Mouse (Mus musculus) B cell, adult 62 days (primary cell): ENCODE measurements around the gene Bnipl. TPM values are rescaled to one million over a fixed set of nuclear protein-coding genes. Genes with fewer than 3 reads are reported as not detected.

Source experiments
- total RNA-seq: library from RNA; stranded (reverse); gene quantifications from 4 replicates; pipeline ENCODE4 v1.2.4, GENCODE M21; 2023

Bnipl gene
- total RNA-seq: not detected in 4 replicates

DNA sequence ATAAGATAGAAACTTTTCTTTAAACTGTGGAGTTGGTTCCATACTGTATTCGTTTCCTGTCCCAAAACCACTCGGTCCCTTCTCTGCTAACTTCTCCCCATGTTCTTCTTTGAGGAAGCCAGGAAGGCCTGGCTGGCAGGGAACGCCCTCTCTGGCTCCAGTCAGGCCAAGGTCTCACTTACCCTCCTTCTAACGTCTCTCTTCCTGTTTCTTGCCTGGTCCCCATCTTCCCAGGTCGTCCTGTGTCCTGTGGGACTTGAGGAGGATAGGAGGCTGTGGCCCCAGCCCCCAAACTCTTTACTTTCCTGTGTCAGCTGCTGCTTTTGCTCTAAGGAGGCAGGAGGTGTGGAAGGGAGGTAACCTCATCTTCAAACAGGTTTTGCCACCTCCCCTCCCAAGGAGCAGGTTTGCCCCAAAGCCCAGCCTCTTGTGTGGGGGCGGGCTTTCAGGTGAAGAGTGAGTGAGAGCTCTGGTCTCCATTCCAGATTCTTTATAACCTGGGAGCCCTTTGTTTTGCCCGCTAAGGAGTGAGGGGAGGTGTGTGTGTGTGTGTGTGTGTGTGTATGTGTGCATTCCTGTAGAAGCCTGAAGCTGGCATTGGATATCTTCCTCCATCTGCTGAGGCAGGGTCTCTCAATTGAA lies at the start of gene Bnipl:
TSS of gene Bnipl (minus strand) at position 411 of the 642 bp plus-strand sequence.

DNA sequence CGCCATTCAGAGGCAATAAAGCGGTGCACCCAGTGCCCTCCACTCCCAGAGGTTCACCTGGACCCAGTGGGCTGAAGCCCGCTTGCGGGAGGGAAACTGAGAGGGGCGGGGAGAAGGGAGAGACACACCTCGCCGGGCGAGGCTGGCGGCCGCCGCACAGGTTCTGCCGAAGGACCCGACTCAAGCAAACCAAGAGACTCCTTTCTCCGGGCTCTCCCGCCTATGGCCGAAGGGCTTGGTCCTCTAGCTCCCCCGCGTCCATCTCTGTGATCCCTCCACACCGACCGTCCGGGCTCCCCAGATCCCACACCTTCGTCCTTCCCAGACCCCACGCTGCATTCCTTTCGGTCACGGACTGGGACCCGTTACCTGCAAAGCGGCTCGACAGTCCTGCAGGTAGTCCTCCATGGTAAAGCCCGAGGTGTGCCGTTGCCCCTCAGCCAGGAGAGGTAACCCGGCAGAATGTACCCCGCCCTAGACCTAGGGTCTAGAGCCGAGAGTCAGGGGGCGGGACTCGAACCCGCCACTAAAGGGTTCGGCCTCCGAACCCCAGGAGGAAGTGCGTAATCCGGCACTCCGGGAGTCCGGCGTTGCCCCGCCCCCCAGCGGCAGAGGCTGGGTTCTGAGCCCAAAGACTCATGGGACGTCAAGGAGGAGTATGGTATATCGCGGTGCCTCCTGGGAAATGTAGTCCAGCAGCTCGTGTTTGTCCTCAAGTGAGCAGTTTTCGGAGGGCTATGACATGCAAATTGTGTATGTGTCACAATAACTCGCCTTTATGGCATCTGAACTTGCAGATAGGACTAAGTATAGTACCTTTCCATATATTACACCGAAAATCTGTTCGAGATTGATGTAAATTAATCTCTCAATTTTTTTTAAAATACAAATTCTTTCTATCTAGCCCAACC lies 30.5 kb upstream of the Bnipl start, which contains the start of the genes Mindy1 and Prune1:
TSS of gene Mindy1 (plus strand) at position 130 of the 911 bp plus-strand sequence.
TSS of gene Prune1 (minus strand) at position 861 of the 911 bp plus-strand sequence.

GRCm38 (mm10) chr3:95241498-95241897 lies 9.5 kb downstream of the Bnipl start, which contains the start of gene Gm128:
Gene Gm128 (minus strand): TSS chr3:95241598.

GRCm38 (mm10) chr3:95231298-95232221 lies 19.4 kb downstream of the Bnipl start, which contains the start of gene Mllt11:
Gene Mllt11 (minus strand): TSS chr3:95232171.

GRCm38 (mm10) chr3:95228148-95228893 lies 22.7 kb downstream of the Bnipl start, which contains the start of gene Cdc42se1:
Gene Cdc42se1 (plus strand): TSS chr3:95228732.

GRCm38 (mm10) chr3:95217255-95218134 lies 33.5 kb downstream of the Bnipl start, which contains the start of gene Gabpb2:
Gene Gabpb2 (minus strand): TSS chr3:95217916.

Other genes starting within 250 kb of the Bnipl start
- 48.1 to 60.2 TPM (median 52.1 TPM) in 4 replicates for gene Zfp687, start 235.7 kb downstream of the Bnipl start, total RNA-seq
- gene Psmd4, start 208.6 kb downstream of the Bnipl start, total RNA-seq: 111 to 141 TPM (median 125 TPM) in 4 replicates
- 33.8 to 38.5 TPM (median 35.8 TPM) in 4 replicates for gene Pip5k1a, start 144.3 kb downstream of the Bnipl start, total RNA-seq
- 49.9 to 62.3 TPM (median 55.4 TPM) in 4 replicates for gene Vps72, start 140.2 kb downstream of the Bnipl start, total RNA-seq
- gene Tmod4, start 126.7 kb downstream of the Bnipl start, total RNA-seq: 1.1 to 2.9 TPM (median 2.2 TPM) in 4 replicates
- 62.4 to 85.5 TPM (median 67.5 TPM) in 4 replicates for gene Scnm1, start 117.2 kb downstream of the Bnipl start, total RNA-seq
- gene Lysmd1, start 117.1 kb downstream of the Bnipl start, total RNA-seq: 5.7 to 6.9 TPM (median 6.4 TPM) in 4 replicates
- 21.7 to 31.8 TPM (median 29.5 TPM) in 4 replicates for gene Tnfaip8l2, start 108.8 kb downstream of the Bnipl start, total RNA-seq
- gene Sema6c, start 90.7 kb downstream of the Bnipl start, total RNA-seq: 0.37 to 2.0 TPM (median 1.5 TPM) in 3 of 4 replicates, not detected in the other
- gene Gabpb2, start 33.3 kb downstream of the Bnipl start, total RNA-seq: 76.5 to 77.1 TPM (median 76.8 TPM) in 4 replicates
- 183 to 200 TPM (median 191 TPM) in 4 replicates for gene Cdc42se1, start 22.5 kb downstream of the Bnipl start, total RNA-seq
- 5.0 to 8.0 TPM (median 6.1 TPM) in 4 replicates for gene Mllt11, start 19.0 kb downstream of the Bnipl start, total RNA-seq
- gene Gm128, start 9.6 kb downstream of the Bnipl start, total RNA-seq: not detected in 4 replicates
- gene Mindy1, start 30.2 kb upstream of the Bnipl start, total RNA-seq: 29.3 to 34.5 TPM (median 31.6 TPM) in 4 replicates
- 10.5 to 12.0 TPM (median 11.5 TPM) in 4 replicates for gene Prune1, start 30.9 kb upstream of the Bnipl start, total RNA-seq
- gene Anxa9, start 56.0 kb upstream of the Bnipl start, total RNA-seq: 1.3 to 2.2 TPM (median 1.9 TPM) in 4 replicates
- gene Cers2, start 63.6 kb upstream of the Bnipl start, total RNA-seq: 127 to 147 TPM (median 132 TPM) in 4 replicates
- gene Setdb1, start 106.0 kb upstream of the Bnipl start, total RNA-seq: 31.0 to 36.5 TPM (median 35.8 TPM) in 4 replicates
- not detected in 4 replicates for gene 4930558C23Rik, start 151.6 kb upstream of the Bnipl start, total RNA-seq
- gene Arnt, start 183.2 kb upstream of the Bnipl start, total RNA-seq: 84.3 to 103 TPM (median 88.9 TPM) in 4 replicates
- gene Ctsk, start 248.1 kb upstream of the Bnipl start, total RNA-seq: 1.3 to 2.5 TPM (median 1.4 TPM) in 4 replicates